Mouse (Mus musculus) small intestine, adult 2 months (tissue): ENCODE data around the gene 4921530L21Rik.

Experiments
- CTCF ChIP-seq: fragments of 200-500 bp; IDR thresholded peaks from 2 replicates; pipeline ENCODE4 v1.5.1; 2012; ENCODE audit warnings: low read depth, mild to moderate bottlenecking, control low read depth, inconsistent platforms, low read length, moderate library complexity, mixed read lengths; ENCODE audit not compliant: insufficient replicate concordance, insufficient read length; ENCODE audit errors: extremely low read depth
- POLR2A ChIP-seq: fragments of 200-500 bp; IDR thresholded peaks from 2 replicates; pipeline ENCODE4 v1.6.1; 2012; ENCODE audit warnings: low read depth, mild to moderate bottlenecking, control low read depth, inconsistent platforms, low read length, moderate library complexity

DNA sequence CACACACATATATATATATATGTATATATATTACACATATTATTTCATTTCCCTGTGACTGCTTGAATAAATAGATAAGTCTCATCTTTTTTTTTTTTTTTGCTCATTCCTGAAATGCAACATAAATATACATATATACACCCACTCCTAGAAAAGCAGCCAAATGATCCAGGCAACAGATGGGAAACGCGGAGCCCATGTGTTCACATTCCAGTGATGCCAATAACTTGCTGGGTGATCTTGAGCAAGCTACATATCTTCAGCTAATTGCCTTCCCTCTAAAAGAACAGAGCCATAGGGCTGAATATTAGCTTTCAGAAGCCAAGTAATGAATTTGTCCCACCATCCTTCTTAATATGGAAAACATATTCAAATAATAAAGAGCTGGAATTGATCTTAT lies 32.2 kb downstream of the 4921530L21Rik start:
- TF ChIP-seq CTCF (no peak), POLR2A (no peak)
